Mouse (Mus musculus) liver, postnatal 0 days (tissue): ENCODE data around the gene Dnmt3c.
"Not testable (repeated sequence)": the region's sequence is repeated elsewhere in the genome, so short reads cannot be mapped to it uniquely, and the experiment has no call there.

Source experiments
- CTCF ChIP-seq: sonication (generic); IDR thresholded peaks from 2 replicates; pipeline ENCODE4 v1.5.1; 2016; ENCODE audit warnings: antibody characterized with exemption, low read depth
- EP300 ChIP-seq: IDR thresholded peaks from 2 replicates; pipeline ENCODE4 v1.6.1; 2016; ENCODE audit warnings: antibody characterized with exemption, low read depth, mild to moderate bottlenecking

DNA sequence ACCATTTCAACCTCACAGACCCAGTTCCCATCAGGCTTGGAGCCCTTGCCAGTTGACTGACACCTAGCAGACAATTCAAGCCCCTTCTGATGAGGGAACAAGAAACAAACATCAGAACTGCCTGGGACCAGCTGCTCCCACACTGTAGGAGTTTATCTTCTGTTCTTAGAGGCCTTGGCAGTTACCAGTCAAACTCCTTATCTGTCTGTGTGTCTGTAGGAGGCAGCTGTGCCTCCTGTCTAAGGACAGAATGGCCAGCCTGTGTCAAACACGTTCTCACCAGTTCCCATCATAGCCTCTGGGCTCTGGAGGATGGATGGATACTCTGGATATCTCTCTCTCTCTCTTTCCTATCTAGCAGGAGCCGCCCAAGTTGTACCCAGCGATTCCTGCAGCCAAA lies 21.4 kb downstream of the Dnmt3c start:
- not testable (repeated sequence) for TF ChIP-seq CTCF, EP300
